Mouse (Mus musculus) cerebellum, adult 2 months (tissue): ENCODE measurements around the gene Fam71e1.

Experiments
- CTCF ChIP-seq: fragments of 200-500 bp; IDR thresholded peaks from 2 replicates; pipeline ENCODE4 v1.5.1; 2011; ENCODE audit warnings: low read depth, mild to moderate bottlenecking, control low read depth, low read length, moderate library complexity, borderline replicate concordance; ENCODE audit not compliant: insufficient read depth
- POLR2A ChIP-seq: fragments of 200-500 bp; IDR thresholded peaks from 2 replicates; pipeline ENCODE4 v1.6.1; 2011; ENCODE audit warnings: low read length, control low read depth, borderline replicate concordance; ENCODE audit not compliant: insufficient read depth

GRCm38 (mm10) chr7:44469677-44470675 lies 26.4 kb upstream of the Fam71e1 start:
- TF ChIP-seq CTCF (no peak), POLR2A (no peak)
